Mouse (Mus musculus) kidney, adult 8-10 months (tissue): ENCODE results near the gene Gm49405.
"Not testable (repeated sequence)": the region's sequence is repeated elsewhere in the genome, so short reads cannot be mapped to it uniquely, and the experiment has no call there.

Source experiments
- DNase-seq, 2 experiments: peaks; one replicate each; pipeline ENCODE4 v3.0.0; 2022

Gene Gm49405

GRCm38 (mm10) chr19:4000119-4000900, at the start of gene Gm49405, which contains the start of gene Nudt8:
Gm49405 (plus strand) TSS chr19:4000626.
Nudt8 (plus strand) TSS chr19:4000580.
- peak; percentile 98 for DNase-seq

GRCm38 (mm10) chr19:3951461-3951860, 49.0 kb upstream of the Gm49405 start:
- no peak for DNase-seq

- no peak for DNase-seq
These were observed 48.3 kb upstream of the Gm49405 start for GRCm38 (mm10) chr19:3952099-3952498.

- no peak for DNase-seq
These were observed 45.4 kb upstream of the Gm49405 start for GRCm38 (mm10) chr19:3955033-3955432.

- no peak for DNase-seq
These were observed 44.6 kb upstream of the Gm49405 start for GRCm38 (mm10) chr19:3955804-3956203.

- peak in 1 of 2 experiments; percentile 57 for DNase-seq
These were observed 43.0 kb upstream of the Gm49405 start for GRCm38 (mm10) chr19:3957296-3958036.

GRCm38 (mm10) chr19:3958470-3958869, 42.0 kb upstream of the Gm49405 start, which contains the start of gene Aldh3b3:
Aldh3b3 (plus strand) TSS chr19:3958645.
- DNase-seq: peak in 1 of 2 experiments; percentile 41

GRCm38 (mm10) chr19:3959030-3959429, 41.4 kb upstream of the Gm49405 start:
- peak; percentile 64 to 75 for DNase-seq

- no peak for DNase-seq
These were observed 40.2 kb upstream of the Gm49405 start for GRCm38 (mm10) chr19:3960211-3960610.

GRCm38 (mm10) chr19:3961805-3962204, 38.6 kb upstream of the Gm49405 start:
- not testable (repeated sequence) for DNase-seq

GRCm38 (mm10) chr19:3962469-3962868, 38.0 kb upstream of the Gm49405 start:
- peak in 1 of 2 experiments; percentile 25 for DNase-seq

GRCm38 (mm10) chr19:3964030-3964429, 36.4 kb upstream of the Gm49405 start:
- DNase-seq: no peak

GRCm38 (mm10) chr19:3966330-3967075, 33.9 kb upstream of the Gm49405 start:
- DNase-seq: no peak

GRCm38 (mm10) chr19:3967258-3967657, 33.2 kb upstream of the Gm49405 start:
- no peak for DNase-seq

GRCm38 (mm10) chr19:3972229-3972628, 28.2 kb upstream of the Gm49405 start, which contains the start of gene Aldh3b2:
Aldh3b2 (plus strand) TSS chr19:3972328.
- no peak for DNase-seq

GRCm38 (mm10) chr19:3974608-3975007, 25.8 kb upstream of the Gm49405 start:
- not testable (repeated sequence) for DNase-seq

- no peak for DNase-seq
These were observed 24.6 kb upstream of the Gm49405 start for GRCm38 (mm10) chr19:3975866-3976265.

- peak; percentile 78 to 89 for DNase-seq
These were observed 20.1 kb upstream of the Gm49405 start for GRCm38 (mm10) chr19:3980309-3980708.

GRCm38 (mm10) chr19:3980917-3981316, 19.5 kb upstream of the Gm49405 start:
- no peak for DNase-seq

- DNase-seq: peak in 1 of 2 experiments; percentile 38
These were observed 16.8 kb upstream of the Gm49405 start for GRCm38 (mm10) chr19:3983527-3984200.

- DNase-seq: peak; percentile 91 to 93
These were observed 15.2 kb upstream of the Gm49405 start for GRCm38 (mm10) chr19:3985261-3985681.

GRCm38 (mm10) chr19:3986334-3986733, 14.1 kb upstream of the Gm49405 start, which contains the start of gene Acy3:
Acy3 (plus strand) TSS chr19:3986570.
- peak; percentile 97 to 98 for DNase-seq
